Mouse (Mus musculus): Measurements from ENCODE around the gene Olfr330.
"Not testable (repeated sequence)": the region's sequence is repeated elsewhere in the genome, so short reads cannot be mapped to it uniquely, and the experiment has no call there.

Gene Olfr330

GRCm38 (mm10) chr11:58534736-58535135 lies at the start of gene Olfr330:
Gene Olfr330, minus strand, starts transcription at chr11:58534836.
- in situ Hi-C loops (cut with MboI, MseI) = not testable (repeated sequence)

DNA sequence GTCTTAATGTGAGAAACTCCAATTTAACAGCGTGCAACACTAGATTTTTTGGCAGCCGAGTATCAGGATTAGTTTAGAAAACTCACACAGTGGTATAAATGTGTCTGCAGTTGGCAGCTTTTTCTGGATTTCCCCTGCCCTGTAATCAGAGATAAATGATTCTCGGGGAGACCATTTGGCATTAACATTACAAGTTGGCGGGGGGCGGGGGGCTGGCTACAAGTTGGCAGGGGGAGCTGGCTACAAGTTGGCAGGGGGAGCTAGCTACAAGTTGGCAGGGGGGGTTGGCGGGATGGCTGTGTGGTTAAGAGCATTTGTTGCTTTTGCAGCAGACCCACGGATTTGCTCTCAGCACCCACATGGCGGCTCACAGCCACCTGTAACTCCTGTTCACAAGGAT lies 44.0 kb upstream of the Olfr330 start:
- in situ Hi-C loops (cut with MboI, MseI) = no loop called here

GRCm38 (mm10) chr11:58577430-58577829 lies 42.8 kb upstream of the Olfr330 start, which contains the start of gene Olfr325:
Gene Olfr325, plus strand, starts transcription at chr11:58577730.
- in situ Hi-C loops (cut with MboI, MseI) = no loop called here

- in situ Hi-C loops (cut with MboI, MseI) = no loop called here
Observed at GRCm38 (mm10) chr11:58570405-58570804, 35.8 kb upstream of the Olfr330 start, which contains the start of gene Olfr224. Gene Olfr224, minus strand, starts transcription at chr11:58570553.

- in situ Hi-C loops (cut with MboI, MseI) = no loop called here
Observed at GRCm38 (mm10) chr11:58555536-58555935, 20.9 kb upstream of the Olfr330 start, which contains the start of gene Olfr328. Gene Olfr328, minus strand, starts transcription at chr11:58555636.

- in situ Hi-C loops (cut with MboI, MseI) = no loop called here
Observed at GRCm38 (mm10) chr11:58546322-58546721, 11.7 kb upstream of the Olfr330 start, which contains the start of gene Olfr329-ps. Gene Olfr329-ps, minus strand, starts transcription at chr11:58546422.

- in situ Hi-C loops (cut with MboI, MseI) = not testable (repeated sequence)
Observed at GRCm38 (mm10) chr11:58519756-58520155, 14.9 kb downstream of the Olfr330 start.

GRCm38 (mm10) chr11:58518916-58519315 lies 15.7 kb downstream of the Olfr330 start:
- in situ Hi-C loops (cut with MboI, MseI) = not testable (repeated sequence)

- in situ Hi-C loops (cut with MboI, MseI) = not testable (repeated sequence)
Observed at GRCm38 (mm10) chr11:58509058-58509457, 25.6 kb downstream of the Olfr330 start.

- in situ Hi-C loops (cut with MboI, MseI) = not testable (repeated sequence)
Observed at GRCm38 (mm10) chr11:58502472-58502871, 32.2 kb downstream of the Olfr330 start, which contains the start of gene Olfr331. Gene Olfr331, minus strand, starts transcription at chr11:58502572.

- in situ Hi-C loops (cut with MboI, MseI) = no loop called here
Observed at GRCm38 (mm10) chr11:58499290-58499689, 35.3 kb downstream of the Olfr330 start.

DNA sequence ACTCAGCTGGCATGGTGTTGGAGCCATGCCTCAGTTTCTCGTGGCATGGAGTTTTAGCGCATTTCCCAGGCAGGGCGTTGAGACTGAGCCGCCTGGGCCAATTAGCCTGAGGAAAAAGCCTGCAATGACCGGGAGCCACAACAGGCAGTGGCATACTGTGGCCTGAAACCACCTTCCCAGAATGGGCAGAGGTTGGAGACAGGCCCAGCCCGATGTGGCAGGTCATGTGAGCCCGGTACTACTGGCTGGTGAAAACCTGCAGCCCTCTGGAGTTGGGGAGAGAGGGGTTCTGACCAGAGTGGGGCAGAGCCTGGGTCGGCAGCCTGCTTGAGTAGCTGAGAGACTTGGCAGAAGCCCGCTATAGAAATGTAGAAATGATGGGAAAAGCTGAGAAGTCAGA lies 35.9 kb downstream of the Olfr330 start:
- in situ Hi-C loops (cut with MboI, MseI) = no loop called here

GRCm38 (mm10) chr11:58492455-58492854 lies 42.2 kb downstream of the Olfr330 start, which contains the start of gene Olfr332:
Gene Olfr332, minus strand, starts transcription at chr11:58492555.
- in situ Hi-C loops (cut with MboI, MseI) = no loop called here

Data from T-helper 1 cell (primary cell).